Mouse (Mus musculus): ENCODE measurements at regions not wholly inside any gene's neighbourhood (a gene's known extent, or its start where the extent isn't known, plus 50 kb on each side); places are given as distances from the start of the nearest gene placed in this dataset.
A peak's percentile ranks its signal among the peaks of the same experiment; 100 is the strongest.

DNA sequence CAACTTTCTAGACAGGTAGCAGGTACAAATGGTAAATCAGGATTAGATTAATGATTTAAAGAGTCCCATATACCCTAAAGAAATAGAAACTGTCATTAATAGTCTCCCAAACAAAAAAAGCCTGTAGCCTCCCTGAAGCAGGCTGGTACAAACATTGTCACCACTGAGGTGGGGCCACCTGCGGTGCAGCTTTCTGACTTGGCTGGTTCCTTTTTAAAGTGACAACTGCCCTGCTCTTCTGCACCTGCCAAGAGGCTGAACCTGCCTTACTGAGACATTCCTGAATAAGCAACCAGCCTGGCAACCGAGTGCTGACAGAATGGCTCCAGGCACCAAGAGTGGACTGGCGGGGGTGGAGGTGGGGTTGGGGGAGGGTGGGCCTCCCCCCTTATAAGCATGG, 687.0 kb upstream of the Vrk2 start:
- ATAC-seq (replicated peaks; ENCODE audit: poor library complexity, severe bottlenecking): no peak

DNA sequence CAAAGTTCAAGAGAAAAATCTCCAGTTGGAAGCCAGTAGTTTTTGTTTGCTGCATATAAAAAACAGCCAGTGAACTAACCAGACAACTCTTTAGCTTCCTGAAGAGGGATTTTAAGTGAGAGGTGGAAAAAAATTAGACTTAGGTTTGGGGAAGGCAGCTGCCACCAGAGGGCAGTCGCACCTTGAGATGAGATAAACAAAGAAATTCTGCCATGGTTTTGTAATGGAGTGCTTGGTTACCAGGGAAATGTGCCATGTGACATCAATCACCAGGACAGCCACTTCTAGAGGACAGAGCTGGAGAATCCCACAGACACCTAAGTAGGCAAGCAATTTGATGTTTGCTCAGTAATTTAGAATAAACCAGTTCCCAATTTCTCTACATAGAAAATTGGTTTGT, 670.5 kb upstream of the Vrk2 start:
- 0 out of 2 replicates have a peak, but pooled peaks have one; percentile 33 for ATAC-seq (replicated peaks; ENCODE audit: poor library complexity, severe bottlenecking)

DNA sequence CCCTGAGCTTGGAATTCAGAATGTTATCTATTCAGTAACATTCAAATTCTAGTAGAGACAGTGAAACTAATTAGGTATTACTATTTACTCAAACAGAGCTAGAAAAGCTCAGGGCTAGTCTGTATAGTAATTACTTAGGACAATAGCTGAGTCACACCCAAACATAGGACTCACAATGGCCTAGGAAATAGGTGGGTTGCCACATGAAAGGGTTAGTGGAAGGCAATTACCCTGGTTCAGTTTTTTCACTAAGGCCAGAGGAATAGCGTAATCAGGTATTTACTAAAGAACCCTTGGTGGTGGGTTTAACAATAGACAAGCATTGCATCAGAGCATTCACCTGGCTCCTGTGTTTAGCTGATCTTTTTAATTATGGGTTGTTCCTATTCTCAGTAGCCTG, 664.7 kb upstream of the Vrk2 start:
- ATAC-seq (replicated peaks; ENCODE audit: poor library complexity, severe bottlenecking): no peak

DNA sequence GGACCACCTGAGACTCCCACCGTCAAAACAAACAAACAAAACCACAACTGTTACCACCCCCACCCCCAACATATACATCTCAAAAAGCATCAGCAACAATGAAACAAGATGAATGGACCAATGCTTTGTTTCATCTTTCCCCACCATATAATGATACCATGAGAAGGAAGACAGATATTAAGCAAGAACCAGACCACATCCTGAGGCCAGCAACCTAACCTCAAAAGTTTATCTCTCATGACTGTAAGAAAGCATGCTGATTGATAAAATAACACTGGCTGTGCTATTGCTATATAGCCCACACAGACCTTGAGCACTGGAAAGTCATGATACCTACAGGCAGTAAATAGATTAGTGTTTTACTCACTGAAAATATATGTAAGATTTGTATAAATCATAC, 642.1 kb upstream of the Vrk2 start:
- ATAC-seq (replicated peaks; ENCODE audit: poor library complexity, severe bottlenecking): no peak

DNA sequence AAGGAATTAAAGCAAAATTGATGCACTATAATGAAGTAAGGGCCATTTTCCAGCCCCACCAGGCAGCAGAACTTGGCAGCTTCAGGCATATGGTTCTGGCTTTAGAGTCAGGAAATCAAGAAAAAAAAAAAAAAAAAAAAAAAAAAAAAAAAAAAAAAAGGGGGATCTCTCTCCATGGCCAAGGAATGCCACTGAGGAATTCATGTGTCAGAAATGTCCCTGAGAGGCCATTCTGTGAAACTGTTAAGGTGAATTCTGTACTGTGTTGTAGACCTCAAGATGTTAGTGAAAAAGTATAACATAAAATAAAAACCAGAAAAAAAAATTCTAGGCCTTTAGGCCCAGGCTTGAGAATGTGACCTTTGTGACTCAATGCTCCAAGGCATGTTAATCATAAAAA, 632.7 kb upstream of the Vrk2 start:
- no peak for ATAC-seq (replicated peaks; ENCODE audit: poor library complexity, severe bottlenecking)

DNA sequence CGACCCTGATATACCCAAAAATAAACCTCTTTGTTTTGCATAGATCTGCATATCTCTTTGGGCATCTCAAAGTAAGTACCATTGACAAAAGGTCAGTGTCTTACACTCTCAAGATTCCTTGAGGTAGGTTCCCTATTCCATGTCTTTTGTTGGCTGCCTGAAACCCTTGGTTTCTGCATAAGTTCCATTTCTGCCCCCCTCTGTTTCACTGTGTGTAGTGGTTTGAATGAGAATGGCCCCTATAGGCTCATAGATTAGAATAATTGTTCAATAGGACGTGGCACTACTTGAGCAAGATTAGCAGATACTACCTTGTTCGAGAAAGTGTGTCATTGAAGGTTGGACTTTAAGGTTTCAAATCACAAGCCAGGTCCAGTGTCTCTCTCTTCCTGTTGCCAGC, 628.6 kb upstream of the Vrk2 start:
- ATAC-seq (replicated peaks; ENCODE audit: poor library complexity, severe bottlenecking): no peak

DNA sequence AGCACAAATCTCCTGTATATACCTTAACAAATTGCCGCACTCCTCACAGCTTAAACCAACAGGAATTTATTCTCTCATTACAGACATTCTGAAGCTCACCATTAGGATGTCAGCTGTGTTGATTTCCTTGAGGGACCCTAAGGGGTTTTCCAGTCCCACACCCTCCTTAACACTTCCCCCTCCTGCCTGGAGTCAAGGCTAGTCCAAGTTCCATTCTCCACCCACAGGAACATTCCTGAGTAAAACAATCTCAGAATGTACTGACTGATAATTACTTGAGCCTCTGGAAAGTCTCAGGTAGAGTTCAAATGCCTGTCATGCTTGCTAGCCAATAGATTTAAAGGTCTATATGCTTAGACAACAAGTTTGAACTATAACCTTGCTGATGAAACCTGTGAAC, 628.2 kb upstream of the Vrk2 start:
- ATAC-seq (replicated peaks; ENCODE audit: poor library complexity, severe bottlenecking): no peak

DNA sequence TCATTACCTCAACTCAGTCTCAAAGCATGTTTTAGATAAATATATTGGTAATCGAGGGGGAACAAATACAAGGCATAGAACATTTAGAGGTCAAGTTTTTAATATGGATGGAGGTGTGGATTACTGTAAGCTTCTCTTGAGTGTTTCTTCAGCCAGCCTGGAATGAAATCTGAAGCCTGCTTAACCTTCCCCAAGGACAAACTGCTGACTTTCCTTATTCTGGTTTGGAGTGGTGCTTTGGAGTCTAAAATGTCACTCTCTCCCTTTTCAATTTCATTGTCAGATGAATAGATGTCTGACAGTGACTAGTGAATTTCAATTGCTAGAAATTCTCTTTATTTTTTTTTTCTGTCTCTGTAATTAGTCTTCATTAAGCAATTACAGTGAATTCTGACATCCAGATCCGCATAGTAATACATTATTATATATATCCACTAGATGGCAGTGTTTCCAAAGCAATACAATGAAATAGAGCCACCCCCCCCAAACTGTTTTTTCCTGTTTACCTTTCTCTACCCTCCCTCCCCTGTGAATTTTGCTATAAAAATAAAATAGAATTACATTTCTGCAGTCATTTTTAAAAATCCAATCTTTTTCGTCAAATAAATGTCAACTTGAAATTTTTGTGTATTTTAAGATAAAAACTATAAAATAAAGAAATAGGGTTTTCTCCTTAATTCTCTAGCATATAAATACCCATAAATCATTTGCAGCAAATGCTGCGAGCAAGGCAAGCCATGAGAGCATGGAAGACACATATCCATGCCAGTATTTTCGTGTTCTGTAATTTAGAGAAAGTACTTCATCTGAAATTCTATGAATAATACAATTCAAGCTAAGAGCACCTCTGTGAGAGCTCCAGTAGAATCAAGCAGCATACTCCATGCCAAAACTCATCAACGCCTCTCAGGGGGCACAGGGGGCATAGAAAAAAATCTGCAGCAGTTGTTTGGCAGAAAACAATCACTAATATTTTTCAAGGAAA, 626.2 kb upstream of the Vrk2 start:
- peak; percentile 56 for ATAC-seq (replicated peaks; ENCODE audit: poor library complexity, severe bottlenecking)

DNA sequence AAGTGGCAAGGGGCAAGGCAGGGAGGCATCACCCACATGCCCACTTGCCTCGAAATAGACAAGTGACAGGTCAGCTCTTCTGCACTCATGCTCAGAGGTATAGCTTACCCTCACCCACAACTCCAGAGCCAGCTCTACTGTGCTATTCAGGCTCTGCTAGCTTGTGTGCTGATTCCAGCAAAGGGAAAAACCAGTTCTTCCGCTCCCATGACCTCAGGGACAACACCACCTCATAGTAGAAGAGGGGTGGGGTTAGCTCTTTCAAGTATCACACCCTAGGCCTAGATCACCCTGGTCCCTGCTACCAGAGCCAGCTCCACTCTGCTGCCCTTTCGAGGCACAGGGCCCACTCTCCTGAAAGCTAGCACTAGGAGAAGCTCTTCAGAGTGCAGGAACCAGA, 622.0 kb upstream of the Vrk2 start:
- no peak for ATAC-seq (replicated peaks; ENCODE audit: poor library complexity, severe bottlenecking)

DNA sequence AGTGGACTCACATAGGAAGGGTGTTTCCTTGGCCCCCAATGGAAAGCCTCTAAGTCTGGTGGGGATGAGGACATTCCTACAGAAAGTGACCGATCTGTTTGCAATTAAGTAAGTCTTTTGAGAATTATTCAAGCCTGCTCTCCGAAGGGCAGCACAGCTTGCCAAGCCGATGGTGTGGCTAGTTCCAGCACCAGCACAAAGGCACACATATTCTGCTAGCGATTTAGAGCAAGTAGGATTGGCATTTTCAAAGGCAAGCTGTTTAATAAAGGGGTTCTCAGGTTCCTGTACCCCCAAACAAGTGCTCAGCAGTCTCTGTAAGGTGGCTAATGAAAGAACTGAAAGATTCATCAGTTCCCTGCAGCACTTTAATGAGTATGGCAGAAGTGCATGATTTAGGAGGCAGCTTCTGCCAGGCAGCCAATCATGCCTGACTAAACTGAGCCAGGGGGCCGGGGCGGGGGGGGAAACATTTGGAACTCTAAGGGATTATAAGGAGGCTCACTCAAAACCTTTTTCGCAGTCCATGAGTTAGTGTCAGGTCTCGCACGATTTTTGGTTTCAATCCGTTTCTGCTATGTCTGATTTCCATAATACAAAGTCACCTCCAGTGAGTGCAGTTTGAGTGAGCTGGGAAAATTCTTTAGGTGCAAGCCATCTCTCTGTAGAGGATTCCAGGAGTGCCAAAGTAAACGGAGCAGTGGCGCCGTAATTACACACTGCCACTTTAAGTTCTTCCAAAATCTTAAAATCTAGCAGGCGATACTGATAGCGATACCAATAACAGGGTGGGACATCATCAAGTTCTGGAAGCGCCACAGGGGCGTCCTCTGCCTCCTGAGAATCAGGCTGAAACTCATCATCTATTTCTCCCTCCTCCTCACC, 609.8 kb upstream of the Vrk2 start:
- ATAC-seq (replicated peaks; ENCODE audit: poor library complexity, severe bottlenecking): no peak

DNA sequence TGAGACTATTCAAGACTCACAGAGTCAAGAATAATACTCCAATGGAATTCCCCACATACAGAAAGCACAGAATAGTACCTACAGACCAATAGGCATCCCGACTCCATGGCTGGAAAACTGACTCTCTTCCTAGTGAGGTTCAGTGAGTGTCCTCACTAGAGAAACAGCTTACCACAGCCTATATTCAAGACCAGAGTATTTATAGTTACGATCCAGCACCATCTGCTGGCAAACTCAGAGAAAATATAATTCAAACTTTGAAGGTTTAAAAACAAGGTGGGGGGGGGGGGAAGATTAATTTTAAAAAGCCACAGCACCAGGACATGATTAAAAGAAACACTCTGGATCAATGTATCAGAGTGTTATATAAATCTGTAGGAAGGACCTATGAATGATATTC, 590.2 kb upstream of the Vrk2 start:
- no peak for ATAC-seq (replicated peaks; ENCODE audit: poor library complexity, severe bottlenecking)

DNA sequence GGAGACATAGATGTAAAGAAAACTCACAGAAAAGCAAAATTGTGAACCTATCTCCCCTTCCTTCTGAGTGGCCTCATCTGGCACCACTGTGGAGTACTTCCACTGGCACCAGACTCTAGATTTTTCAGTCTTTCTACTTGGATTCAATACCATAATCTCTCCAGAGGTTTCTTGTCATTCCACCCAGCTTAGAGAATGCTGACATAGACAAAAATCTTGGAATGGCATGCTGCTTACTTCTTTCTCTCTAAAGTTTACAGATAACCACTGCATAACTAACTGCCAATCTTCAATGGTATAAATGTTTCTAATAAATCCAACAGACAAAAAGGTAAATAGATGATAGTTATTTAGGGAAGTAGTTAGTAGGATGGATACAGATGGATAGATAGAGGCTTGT, 589.6 kb upstream of the Vrk2 start:
- ATAC-seq (replicated peaks; ENCODE audit: poor library complexity, severe bottlenecking): no peak

DNA sequence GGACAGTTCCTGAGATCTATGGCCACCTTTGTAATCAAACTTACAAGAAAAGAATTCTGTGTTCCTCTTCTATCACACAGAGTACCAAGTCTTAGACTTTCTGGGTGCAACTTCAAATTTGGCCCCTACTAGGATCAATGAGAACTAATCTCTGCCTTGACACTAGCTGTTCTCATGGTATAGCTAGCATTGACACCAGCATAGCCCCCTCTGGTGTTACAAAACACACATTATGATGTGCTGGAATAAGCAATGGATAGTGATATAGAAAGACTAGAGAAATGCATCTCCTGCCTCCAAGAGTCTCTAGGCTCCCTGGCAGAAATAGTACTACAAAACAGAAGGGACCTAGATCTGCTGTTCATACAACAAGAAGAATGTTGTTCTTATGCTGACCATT, 566.6 kb upstream of the Vrk2 start:
- ATAC-seq (replicated peaks; ENCODE audit: poor library complexity, severe bottlenecking): no peak

Data from granulocyte monocyte progenitor cell, adult 5-6 weeks (primary cell).